Mouse (Mus musculus) hindbrain, embryonic 15.5 days (tissue): ENCODE results near the gene 1700016K19Rik. TPM values are rescaled to one million over a fixed set of nuclear protein-coding genes. Genes with fewer than 3 reads are reported as not detected.

Experiments used
- ATAC-seq: fragments of 200-750 bp; cut with Nextera tagmentation; 2 replicates; pipeline ENCODE4 v1.8.0; 2017; ENCODE audit warnings: low read depth, moderate number of reproducible peaks, moderate TSS enrichment; ENCODE audit not compliant: low FRiP score
- H3K27ac ChIP-seq: fragments of 300-500 bp; sonication (generic); replicated peaks from 2 replicates; pipeline ENCODE4 v1.5.1; 2015; ENCODE audit warnings: mild to moderate bottlenecking, inconsistent platforms
- H3K27me3 ChIP-seq: fragments of 300-500 bp; sonication (generic); 2 replicates; pipeline ENCODE4 v1.6.1; 2015; ENCODE audit warnings: control low read depth, inconsistent platforms
- H3K36me3 ChIP-seq: fragments of 300-500 bp; sonication (generic); 2 replicates; pipeline ENCODE4 v1.6.1; 2015; ENCODE audit warnings: control low read depth, inconsistent platforms
- H3K4me1 ChIP-seq: fragments of 300-500 bp; sonication (generic); replicated peaks from 2 replicates; pipeline ENCODE4 v1.6.1; 2015; ENCODE audit warnings: control low read depth, inconsistent platforms
- H3K4me2 ChIP-seq: fragments of 300-500 bp; sonication (generic); 2 replicates; pipeline ENCODE4 v1.6.1; 2015; ENCODE audit warnings: moderate library complexity, mild to moderate bottlenecking, inconsistent platforms
- H3K4me3 ChIP-seq: fragments of 300-500 bp; sonication (generic); 2 replicates; pipeline ENCODE4 v1.5.1; 2015; ENCODE audit warnings: mild to moderate bottlenecking, inconsistent platforms
- H3K9ac ChIP-seq: fragments of 300-500 bp; sonication (generic); 2 replicates; pipeline ENCODE4 v1.6.1; 2015; ENCODE audit warnings: inconsistent platforms
- H3K9me3 ChIP-seq: fragments of 300-500 bp; sonication (generic); 2 replicates; pipeline ENCODE4 v1.6.1; 2016; ENCODE audit warnings: control low read depth, inconsistent platforms
- WGBS: fragments of 180-500 bp; shearing (Covaris S2); methylation state at CpG from one replicate; pipeline ENCODE4 v1.1.7; 2015; 5-methylcytosine and 5-hydroxymethylcytosine counted together
- polyA plus RNA-seq: library from polyadenylated mRNA; unstranded; fragments of >200 nt; fragmentation: Nextera tagmentation; extraction: Ambion mirVana; gene quantifications from 2 replicates; pipeline ENCODE4 v1.2.1, GENCODE M21; 2015

The 1700016K19Rik gene
- polyA plus RNA-seq, 1 experiment from 2014 or later: 4.3 TPM

- Histone ChIP-seq H3K4me2 (no peak overlapping the region), H3K9me3 (no peaks in the 10 kb centered on the region), H3K36me3 (no peaks in the 10 kb centered on the region), H3K27me3 (no peaks in the 10 kb centered on the region), H3K4me1 (no peaks in the 10 kb centered on the region), H3K27ac (no peak overlapping the region), H3K4me3 (no peak overlapping the region), H3K9ac (no peak overlapping the region)
- no peak for ATAC-seq
- WGBS: 82% methylated on average over 4 of the region's 4 CpGs
Observed at GRCm38 (mm10) chr11:76019879-76020278, 20.2 kb downstream of the 1700016K19Rik start.

GRCm38 (mm10) chr11:76020916-76021315 is 21.2 kb downstream of the 1700016K19Rik start:
- Histone ChIP-seq H3K4me1 (no peaks in the 10 kb centered on the region), H3K4me2 (no peak overlapping the region), H3K27ac (no peak overlapping the region), H3K9me3 (no peaks in the 10 kb centered on the region), H3K36me3 (no peaks in the 10 kb centered on the region), H3K27me3 (no peaks in the 10 kb centered on the region), H3K4me3 (no peak overlapping the region), H3K9ac (no peak overlapping the region)
- no peak for ATAC-seq
- 83% methylated on average over 9 of the region's 9 CpGs for WGBS

GRCm38 (mm10) chr11:76025080-76025583 is 25.4 kb downstream of the 1700016K19Rik start:
- no peak overlapping the region for H3K4me3 ChIP-seq
- ATAC-seq: no peak
- H3K9ac ChIP-seq: no peak overlapping the region
- 70% methylated on average over 7 of the region's 7 CpGs for WGBS
- H3K36me3 ChIP-seq: no peaks in the 10 kb centered on the region
- H3K9me3 ChIP-seq: no peaks in the 10 kb centered on the region
- H3K4me2 ChIP-seq: no peak overlapping the region
- no peak overlapping the region for H3K27ac ChIP-seq
- peaks cover 16% of the 10 kb centered on the region for H3K4me1 ChIP-seq
- H3K27me3 ChIP-seq: 0 out of 2 replicates have a peak, but pooled peaks cover 3% of the 10 kb centered on the region

- Histone ChIP-seq H3K27me3 (0 out of 2 replicates have a peak, but pooled peaks cover 3% of the 10 kb centered on the region), H3K27ac (no peak overlapping the region), H3K9me3 (no peaks in the 10 kb centered on the region), H3K4me3 (peak overlapping the region; percentile 49), H3K9ac (peak overlapping the region; percentile 41), H3K4me1 (peaks cover 16% of the 10 kb centered on the region), H3K36me3 (no peaks in the 10 kb centered on the region), H3K4me2 (peak overlapping the region; percentile 86)
- WGBS: 4% methylated on average over 14 of the region's 14 CpGs
- no peak for ATAC-seq
Observed at GRCm38 (mm10) chr11:76026527-76027138, 26.9 kb downstream of the 1700016K19Rik start.

- peaks cover 16% of the 10 kb centered on the region for H3K4me1 ChIP-seq
- no peaks in the 10 kb centered on the region for H3K36me3 ChIP-seq
- H3K27ac ChIP-seq: no peak within 1 kb of the TSS
- H3K9ac ChIP-seq: peak within 1 kb of the TSS; percentile 41
- 0 out of 2 replicates have a peak, but pooled peaks cover 3% of the 10 kb centered on the region for H3K27me3 ChIP-seq
- WGBS: under 1% methylated on average over 92 of the region's 112 CpGs
- H3K4me2 ChIP-seq: peak within 1 kb of the TSS; percentile 86
- no peaks in the 10 kb centered on the region for H3K9me3 ChIP-seq
- peak within 1 kb of the TSS; percentile 49 for H3K4me3 ChIP-seq
- peak; percentile 85 for ATAC-seq
Observed at GRCm38 (mm10) chr11:76027139-76028071, 27.7 kb downstream of the 1700016K19Rik start, which contains the start of gene Rflnb. TSS of gene Rflnb (minus strand) at chr11:76027782.

- 3% methylated on average over 11 of the region's 14 CpGs for WGBS
- H3K9me3 ChIP-seq: no peaks in the 10 kb centered on the region
- H3K4me1 ChIP-seq: peaks cover 16% of the 10 kb centered on the region
- peak overlapping the region; percentile 86 for H3K4me2 ChIP-seq
- H3K4me3 ChIP-seq: peak overlapping the region; percentile 49
- peak; percentile 46; the same call in 1 of the 2 replicates for ATAC-seq
- 0 out of 2 replicates have a peak, but pooled peaks cover 3% of the 10 kb centered on the region for H3K27me3 ChIP-seq
- no peak overlapping the region for H3K27ac ChIP-seq
- H3K9ac ChIP-seq: peak overlapping the region; percentile 41
- H3K36me3 ChIP-seq: no peaks in the 10 kb centered on the region
Observed at GRCm38 (mm10) chr11:76028072-76028465, 28.4 kb downstream of the 1700016K19Rik start.

- no peak overlapping the region for H3K9ac ChIP-seq
- WGBS: 72% methylated on average over 6 of the region's 6 CpGs
Observed at GRCm38 (mm10) chr11:76033359-76033758, 33.6 kb downstream of the 1700016K19Rik start.

GRCm38 (mm10) chr11:76033836-76034235 is 34.1 kb downstream of the 1700016K19Rik start:
- no peak overlapping the region for H3K4me3 ChIP-seq
- no peak overlapping the region for H3K4me2 ChIP-seq
- no peak overlapping the region for H3K27ac ChIP-seq
- H3K36me3 ChIP-seq: no peaks in the 10 kb centered on the region
- no peaks in the 10 kb centered on the region for H3K4me1 ChIP-seq
- H3K9me3 ChIP-seq: no peaks in the 10 kb centered on the region
- no peak for ATAC-seq
- no peak overlapping the region for H3K9ac ChIP-seq
- WGBS: 62% methylated on average over 4 of the region's 4 CpGs
- 0 out of 2 replicates have a peak, but pooled peaks cover 3% of the 10 kb centered on the region for H3K27me3 ChIP-seq

More at GRCm38 (mm10) chr11:76033359-76033758, 33.6 kb downstream of the 1700016K19Rik start:
- Histone ChIP-seq H3K4me3 (no peak overlapping the region), H3K27me3 (0 out of 2 replicates have a peak, but pooled peaks cover 3% of the 10 kb centered on the region), H3K27ac (no peak overlapping the region), H3K9me3 (no peaks in the 10 kb centered on the region), H3K4me2 (no peak overlapping the region), H3K4me1 (no peaks in the 10 kb centered on the region), H3K36me3 (no peaks in the 10 kb centered on the region)
- no peak for ATAC-seq

GRCm38 (mm10) chr11:76035182-76035581 is 35.5 kb downstream of the 1700016K19Rik start:
- H3K4me2 ChIP-seq: no peak overlapping the region
- no peak overlapping the region for H3K4me3 ChIP-seq
- no peak overlapping the region for H3K27ac ChIP-seq
- no peaks in the 10 kb centered on the region for H3K4me1 ChIP-seq
- WGBS: 79% methylated on average over 8 of the region's 8 CpGs
- no peaks in the 10 kb centered on the region for H3K9me3 ChIP-seq
- ATAC-seq: no peak
- H3K9ac ChIP-seq: no peak overlapping the region
- H3K36me3 ChIP-seq: no peaks in the 10 kb centered on the region
- no peaks in the 10 kb centered on the region for H3K27me3 ChIP-seq

- 50% methylated on average over 6 of the region's 6 CpGs for whole genome bisulfite sequencing
Observed at GRCm38 (mm10) chr11:76037581-76038294, 38.0 kb downstream of the 1700016K19Rik start.

GRCm38 (mm10) chr11:76039271-76040053 is 39.8 kb downstream of the 1700016K19Rik start:
- 85% methylated on average over 3 of the region's 3 CpGs for WGBS
- Histone ChIP-seq H3K9me3 (no peaks in the 10 kb centered on the region), H3K27ac (no peak overlapping the region), H3K4me1 (peaks cover 10% of the 10 kb centered on the region), H3K36me3 (no peaks in the 10 kb centered on the region), H3K27me3 (no peaks in the 10 kb centered on the region), H3K4me2 (no peak overlapping the region), H3K9ac (no peak overlapping the region), H3K4me3 (no peak overlapping the region)
- no peak for ATAC-seq

More at GRCm38 (mm10) chr11:76037581-76038294, 38.0 kb downstream of the 1700016K19Rik start:
- no peak overlapping the region for H3K4me2 ChIP-seq
- no peaks in the 10 kb centered on the region for H3K36me3 ChIP-seq
- no peak overlapping the region for H3K9ac ChIP-seq
- H3K4me3 ChIP-seq: no peak overlapping the region
- H3K27me3 ChIP-seq: no peaks in the 10 kb centered on the region
- no peaks in the 10 kb centered on the region for H3K9me3 ChIP-seq
- no peak overlapping the region for H3K27ac ChIP-seq
- peaks cover under 1% of the 10 kb centered on the region for H3K4me1 ChIP-seq
- no peak for ATAC-seq
